Mouse (Mus musculus): ENCODE data around the gene 4632433K11Rik. TPM values are rescaled to one million over a fixed set of nuclear protein-coding genes. Genes with fewer than 3 reads are reported as not detected.
"Not testable (repeated sequence)": the region's sequence is repeated elsewhere in the genome, so short reads cannot be mapped to it uniquely, and the experiment has no call there.

4632433K11Rik gene
- total and polyA plus RNA-seq, 3 experiments = not detected

DNA sequence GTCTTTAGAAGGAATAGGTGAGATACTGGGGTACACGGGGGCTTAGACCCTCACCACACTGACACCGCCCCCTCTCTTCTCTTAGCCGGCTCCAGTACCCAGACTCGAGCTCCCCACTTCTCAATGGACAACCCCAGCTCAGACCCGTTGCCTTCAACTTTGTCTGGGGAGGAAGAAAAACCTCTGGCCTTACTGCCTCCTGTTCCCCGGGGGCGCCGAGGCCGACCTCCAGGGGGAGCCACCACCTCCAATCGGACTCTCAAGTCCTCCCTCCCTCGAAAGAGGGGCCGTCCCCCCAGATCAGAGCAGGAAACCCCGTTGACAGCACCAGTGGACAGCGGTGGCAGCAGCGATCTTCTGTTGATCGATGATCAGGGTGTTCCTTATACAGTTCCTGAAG lies 16.6 kb upstream of the 4632433K11Rik start:
- DNase-seq (ENCODE audit: low read depth, low spot score) = no peak
- Histone ChIP-seq H3K27me3 (ENCODE audit: control insufficient read depth in 1 of 2, insufficient read depth in 2 of 2, low read length in 2 of 2) (no peaks in the 10 kb centered on the region), H3K36me3 (ENCODE audit: control insufficient read depth in 1 of 2, insufficient read depth in 2 of 2, low read length in 2 of 2) (peaks cover 0 to 29% of the 10 kb centered on the region in 2 experiments; a peak in 3 of 4 replicates), H3K4me3 (ENCODE audit: control insufficient read depth in 1 of 2, insufficient read depth in 1 of 2, low read depth in 2 of 2, low read length in 2 of 2) (no peak overlapping the region), H3K9me3 (replicated peaks; ENCODE audit: insufficient read depth, low read length) (no peaks in the 10 kb centered on the region), H3K4me1 (ENCODE audit: control insufficient read depth in 1 of 2, insufficient read depth in 2 of 2, low read length in 2 of 2) (peaks cover 7 to 27% of the 10 kb centered on the region in 2 experiments; a peak in 3 of 4 replicates), H3K27ac (ENCODE audit: control insufficient read depth, low read depth, low read length) (no peak overlapping the region), H3K79me2 (ENCODE audit: control insufficient read depth, insufficient read depth, low read length, poor library complexity) (peaks cover 22% of the 10 kb centered on the region), H3K9ac (ENCODE audit: control insufficient read depth, low read depth, low read length, poor library complexity, severe bottlenecking) (no peak overlapping the region)
- TF ChIP-seq USF1 (IDR thresholded peaks at IDR 0.05; ENCODE audit: low read depth, low read length) = no peak
- TF ChIP-seq TAL1 (IDR thresholded peaks at IDR 0.05; ENCODE audit: low read length) = no peak
- no peak for TF ChIP-seq KAT2A (conservative IDR thresholded peaks at IDR 0.05; ENCODE audit: low read depth, low read length)
- no peak for TF ChIP-seq SMC3 (IDR thresholded peaks at IDR 0.05; ENCODE audit: low read depth, low read length)
- peak in 2 of 3 experiments; percentile 17 to 47; a peak in 3 of 6 replicates for TF ChIP-seq CTCF (IDR thresholded peaks at IDR 0.05 in 2 of 3, conservative IDR thresholded peaks at IDR 0.05 in 1 of 3; ENCODE audit: control insufficient read depth in 1 of 3, insufficient read depth in 1 of 3, low read depth in 2 of 3, low read length in 3 of 3, poor library complexity in 1 of 3, severe bottlenecking in 1 of 3)
- TF ChIP-seq ZC3H11A (IDR thresholded peaks at IDR 0.05; ENCODE audit: low read depth, low read length) = no peak
- TF ChIP-seq POLR2AphosphoS2 (IDR thresholded peaks at IDR 0.05; ENCODE audit: low read length) = no peak
- TF ChIP-seq GATA1 (IDR thresholded peaks at IDR 0.05; ENCODE audit: low read depth, low read length) = no peak

DNA sequence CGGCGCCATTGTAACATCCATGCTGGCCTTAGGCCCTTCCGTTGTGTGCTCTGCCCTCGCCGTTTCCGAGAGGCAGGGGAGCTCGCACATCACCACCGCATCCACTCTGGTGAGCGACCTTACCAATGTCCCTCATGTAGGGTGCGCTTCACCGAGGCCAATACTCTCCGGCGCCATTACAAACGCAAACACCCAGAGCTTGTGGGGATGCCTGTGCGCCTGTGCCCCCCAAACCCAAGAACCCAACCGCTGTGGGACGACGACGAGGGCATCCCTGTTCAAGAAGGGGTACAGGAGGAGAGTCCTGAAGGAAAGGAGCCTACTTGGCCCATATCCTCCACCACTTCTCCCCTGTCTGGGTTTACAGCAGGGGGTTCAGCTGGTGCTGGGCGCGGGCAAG lies 16.0 kb upstream of the 4632433K11Rik start:
- Histone ChIP-seq H3K36me3 (ENCODE audit: control insufficient read depth in 1 of 2, insufficient read depth in 2 of 2, low read length in 2 of 2) (peaks cover 0 to 35% of the 10 kb centered on the region in 2 experiments; a peak in 3 of 4 replicates), H3K4me1 (ENCODE audit: control insufficient read depth in 1 of 2, insufficient read depth in 2 of 2, low read length in 2 of 2) (peaks cover 7 to 32% of the 10 kb centered on the region in 2 experiments; a peak in 3 of 4 replicates), H3K4me3 (ENCODE audit: control insufficient read depth in 1 of 2, insufficient read depth in 1 of 2, low read depth in 2 of 2, low read length in 2 of 2) (no peak overlapping the region), H3K79me2 (ENCODE audit: control insufficient read depth, insufficient read depth, low read length, poor library complexity) (peaks cover 23% of the 10 kb centered on the region), H3K9ac (ENCODE audit: control insufficient read depth, low read depth, low read length, poor library complexity, severe bottlenecking) (no peak overlapping the region), H3K9me3 (replicated peaks; ENCODE audit: insufficient read depth, low read length) (no peaks in the 10 kb centered on the region), H3K27ac (ENCODE audit: control insufficient read depth, low read depth, low read length) (no peak overlapping the region), H3K27me3 (ENCODE audit: control insufficient read depth in 1 of 2, insufficient read depth in 2 of 2, low read length in 2 of 2) (no peaks in the 10 kb centered on the region)
- TF ChIP-seq MEF2A (IDR thresholded peaks at IDR 0.05; ENCODE audit: extremely low read depth, insufficient replicate concordance, low read depth, low read length, poor library complexity, severe bottlenecking) (no peak), USF2 (IDR thresholded peaks at IDR 0.05; ENCODE audit: borderline replicate concordance in 1 of 2, insufficient read depth in 1 of 2, low read depth in 1 of 2, low read length in 2 of 2) (no peak), MAFK (IDR thresholded peaks at IDR 0.05; ENCODE audit: borderline replicate concordance, low read depth, low read length) (no peak), MYB (IDR thresholded peaks at IDR 0.05; ENCODE audit: low read depth, low read length) (no peak), ZC3H11A (IDR thresholded peaks at IDR 0.05; ENCODE audit: low read depth, low read length) (no peak), MAX (IDR thresholded peaks at IDR 0.05; ENCODE audit: low read length) (no peak), ZNF384 (IDR thresholded peaks at IDR 0.05; ENCODE audit: low read depth, low read length) (no peak), KAT2A (conservative IDR thresholded peaks at IDR 0.05; ENCODE audit: low read depth, low read length) (no peak), UBTF (IDR thresholded peaks at IDR 0.05; ENCODE audit: borderline replicate concordance, insufficient read depth, low read depth, low read length) (no peak), NRF1 (IDR thresholded peaks at IDR 0.05; ENCODE audit: insufficient read depth, low read depth, low read length, poor library complexity, severe bottlenecking) (no peak), JUND (IDR thresholded peaks at IDR 0.05; ENCODE audit: low read depth, low read length) (no peak), ZMIZ1 (IDR thresholded peaks at IDR 0.05; ENCODE audit: low read depth, low read length) (no peak), ETS1 (IDR thresholded peaks at IDR 0.05; ENCODE audit: low read depth, low read length) (no peak), NELFE (IDR thresholded peaks at IDR 0.05; ENCODE audit: low read depth, low read length) (no peak), SMC3 (IDR thresholded peaks at IDR 0.05; ENCODE audit: low read depth, low read length) (no peak), TBP (IDR thresholded peaks at IDR 0.05; ENCODE audit: low read depth, low read length) (no peak)
- DNase-seq (ENCODE audit: low read depth, low spot score) = no peak

DNA sequence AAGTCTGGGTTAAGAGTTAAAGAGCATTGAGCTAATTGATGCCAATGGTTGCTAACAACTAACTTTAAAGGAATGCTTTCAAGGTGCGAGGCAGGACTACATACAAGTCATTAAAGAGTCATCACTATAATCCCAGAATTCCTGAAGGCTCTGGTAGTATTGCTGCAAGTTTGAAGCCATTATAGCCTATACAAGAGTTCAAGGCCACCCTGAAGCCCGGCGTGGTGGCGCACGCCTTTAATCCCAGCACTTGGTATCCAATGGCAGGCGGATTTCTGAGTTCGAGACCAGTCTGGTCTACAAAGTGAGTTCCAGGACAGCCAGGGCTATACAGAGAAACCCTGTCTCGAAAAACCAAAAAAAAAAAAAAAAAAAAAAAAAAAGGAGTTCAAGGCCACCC lies 14.3 kb upstream of the 4632433K11Rik start:
- peak; percentile 47 for DNase-seq (ENCODE audit: low read depth, low spot score)
- not testable (repeated sequence) for H3K9me3 ChIP-seq (replicated peaks; ENCODE audit: insufficient read depth, low read length); H3K27me3 ChIP-seq (ENCODE audit: control insufficient read depth in 1 of 2, insufficient read depth in 2 of 2, low read length in 2 of 2)
- Histone ChIP-seq H3K36me3 (ENCODE audit: control insufficient read depth in 1 of 2, insufficient read depth in 2 of 2, low read length in 2 of 2) (peaks cover 0 to 36% of the 10 kb centered on the region in 2 experiments; a peak in 3 of 4 replicates), H3K27ac (ENCODE audit: control insufficient read depth, low read depth, low read length) (peak overlapping the region; percentile 96), H3K4me3 (ENCODE audit: control insufficient read depth in 1 of 2, insufficient read depth in 1 of 2, low read depth in 2 of 2, low read length in 2 of 2) (peak overlapping the region; percentile 18 to 93), H3K79me2 (ENCODE audit: control insufficient read depth, insufficient read depth, low read length, poor library complexity) (peaks cover 23% of the 10 kb centered on the region), H3K9ac (ENCODE audit: control insufficient read depth, low read depth, low read length, poor library complexity, severe bottlenecking) (peak overlapping the region; percentile 98), H3K4me1 (ENCODE audit: control insufficient read depth in 1 of 2, insufficient read depth in 2 of 2, low read length in 2 of 2) (peaks cover 7 to 35% of the 10 kb centered on the region in 2 experiments; a peak in 3 of 4 replicates)
